Mouse (Mus musculus): Measurements from ENCODE around the gene Psmb7. TPM values are rescaled to one million over a fixed set of nuclear protein-coding genes. Genes with fewer than 3 reads are reported as not detected.

Psmb7 gene
- polyA plus RNA-seq, 1 experiment, result 265 TPM

- TF ChIP-seq POLR2A (IDR thresholded peaks at IDR 0.05; ENCODE audit: borderline replicate concordance, extremely low read depth, insufficient read depth, insufficient read length, poor library complexity, severe bottlenecking) (no peak), CTCF (IDR thresholded peaks at IDR 0.05; ENCODE audit: borderline replicate concordance, extremely low read depth, insufficient read depth, insufficient read length) (no peak)
- peak; percentile 33 for DNase-seq (ENCODE audit: low read depth)
These were observed 29.4 kb downstream of the Psmb7 start for GRCm38 (mm10) chr2:38614437-38614836.

GRCm38 (mm10) chr2:38613576-38613975 is 30.3 kb downstream of the Psmb7 start:
- no peak for DNase-seq (ENCODE audit: low read depth)
- no peak for TF ChIP-seq CTCF (IDR thresholded peaks at IDR 0.05; ENCODE audit: borderline replicate concordance, extremely low read depth, insufficient read depth, insufficient read length)
- no peak for TF ChIP-seq POLR2A (IDR thresholded peaks at IDR 0.05; ENCODE audit: borderline replicate concordance, extremely low read depth, insufficient read depth, insufficient read length, poor library complexity, severe bottlenecking)

GRCm38 (mm10) chr2:38612596-38612995 is 31.3 kb downstream of the Psmb7 start:
- TF ChIP-seq CTCF (IDR thresholded peaks at IDR 0.05; ENCODE audit: borderline replicate concordance, extremely low read depth, insufficient read depth, insufficient read length) (no peak), POLR2A (IDR thresholded peaks at IDR 0.05; ENCODE audit: borderline replicate concordance, extremely low read depth, insufficient read depth, insufficient read length, poor library complexity, severe bottlenecking) (no peak)
- DNase-seq (ENCODE audit: low read depth), result no peak

DNA sequence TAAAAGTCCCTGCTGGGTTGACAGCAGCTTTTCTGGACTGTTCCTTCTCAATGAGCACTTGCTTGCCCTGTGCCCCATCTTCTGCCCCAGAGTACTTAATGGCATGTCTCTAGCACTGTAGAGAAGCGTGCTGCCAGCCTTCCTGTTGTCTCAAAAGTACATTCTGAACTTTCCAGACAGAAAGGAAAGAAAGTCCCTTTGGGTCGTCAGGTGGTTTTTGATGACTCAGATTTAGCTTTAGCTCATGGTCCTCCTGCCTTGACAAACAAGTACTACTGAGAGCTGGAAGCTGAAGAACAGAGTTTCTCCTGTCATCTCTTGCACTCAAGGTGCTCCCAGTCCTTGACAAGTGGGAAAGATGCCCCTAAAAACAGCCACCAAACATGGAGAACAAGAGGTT is 33.7 kb downstream of the Psmb7 start:
- no peak for TF ChIP-seq CTCF (IDR thresholded peaks at IDR 0.05; ENCODE audit: borderline replicate concordance, extremely low read depth, insufficient read depth, insufficient read length)
- TF ChIP-seq POLR2A (IDR thresholded peaks at IDR 0.05; ENCODE audit: borderline replicate concordance, extremely low read depth, insufficient read depth, insufficient read length, poor library complexity, severe bottlenecking), result no peak
- no peak for DNase-seq (ENCODE audit: low read depth)

DNA sequence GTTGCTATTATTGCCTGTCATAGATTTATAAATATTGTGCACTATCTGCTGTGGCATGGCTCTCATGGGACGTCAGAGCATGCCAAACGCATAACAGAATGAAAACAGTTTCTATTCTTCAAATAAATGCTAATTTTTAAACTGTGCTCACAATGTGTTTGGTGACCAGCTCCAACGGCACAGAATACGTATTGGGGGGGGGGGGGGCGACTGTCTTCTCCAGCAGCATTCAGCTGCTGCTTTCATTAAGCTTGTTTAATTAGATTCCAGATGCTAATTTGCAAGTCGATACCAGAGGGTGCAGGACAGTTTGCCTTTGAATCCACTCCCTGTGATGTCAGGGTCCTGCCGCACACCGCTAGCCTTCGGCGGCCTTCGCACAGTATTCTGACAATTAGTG is 34.6 kb downstream of the Psmb7 start:
- TF ChIP-seq POLR2A (IDR thresholded peaks at IDR 0.05; ENCODE audit: borderline replicate concordance, extremely low read depth, insufficient read depth, insufficient read length, poor library complexity, severe bottlenecking) (no peak), CTCF (IDR thresholded peaks at IDR 0.05; ENCODE audit: borderline replicate concordance, extremely low read depth, insufficient read depth, insufficient read length) (no peak)
- DNase-seq (ENCODE audit: low read depth), result peak; percentile 80

DNA sequence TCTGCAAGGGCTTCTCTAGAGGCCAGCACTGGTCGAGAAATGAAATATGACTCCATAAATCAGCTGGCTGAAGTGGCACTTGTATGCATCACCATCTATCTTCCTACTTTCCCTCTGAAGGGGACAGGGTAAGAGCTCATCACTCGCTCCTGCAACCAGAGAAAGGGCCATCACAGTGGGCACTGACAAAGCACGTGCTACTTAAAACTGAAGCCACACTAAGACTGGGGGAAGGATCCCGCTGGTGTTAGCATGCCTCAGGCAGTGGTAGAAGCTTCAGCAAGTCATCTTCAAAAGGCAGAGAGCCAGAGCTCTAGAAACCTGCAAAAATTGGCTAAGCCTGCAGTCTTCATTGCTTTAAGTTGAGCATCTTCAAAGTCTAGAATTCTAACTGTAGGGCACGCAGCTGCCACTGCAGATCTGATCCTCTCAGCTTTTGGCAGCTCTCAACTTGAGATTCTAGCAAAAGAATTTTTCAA is 35.0 kb downstream of the Psmb7 start:
- DNase-seq (ENCODE audit: low read depth), result peak; percentile 74
- TF ChIP-seq CTCF (IDR thresholded peaks at IDR 0.05; ENCODE audit: borderline replicate concordance, extremely low read depth, insufficient read depth, insufficient read length), result no peak
- TF ChIP-seq POLR2A (IDR thresholded peaks at IDR 0.05; ENCODE audit: borderline replicate concordance, extremely low read depth, insufficient read depth, insufficient read length, poor library complexity, severe bottlenecking), result no peak

DNA sequence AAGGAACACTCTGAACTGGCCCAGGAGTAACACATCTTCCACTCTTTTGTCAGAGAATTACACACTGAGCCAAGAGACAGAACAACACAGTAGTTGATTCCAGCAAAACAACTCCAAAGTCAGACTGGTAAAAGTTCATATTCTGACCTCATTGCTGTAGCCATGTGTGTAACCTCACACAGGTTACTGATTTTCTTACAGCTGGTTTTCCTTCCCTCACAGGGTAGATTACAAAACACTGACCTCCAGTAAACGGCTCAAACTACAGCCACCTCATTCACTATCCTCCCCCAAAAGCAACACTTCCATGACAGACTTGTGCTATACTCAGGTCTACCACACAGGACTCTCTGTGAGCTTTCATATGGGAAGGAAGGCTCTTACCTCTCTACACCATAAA is 36.2 kb downstream of the Psmb7 start:
- no peak for TF ChIP-seq POLR2A (IDR thresholded peaks at IDR 0.05; ENCODE audit: borderline replicate concordance, extremely low read depth, insufficient read depth, insufficient read length, poor library complexity, severe bottlenecking)
- no peak for TF ChIP-seq CTCF (IDR thresholded peaks at IDR 0.05; ENCODE audit: borderline replicate concordance, extremely low read depth, insufficient read depth, insufficient read length)
- DNase-seq (ENCODE audit: low read depth), result no peak

- no peak for TF ChIP-seq CTCF (IDR thresholded peaks at IDR 0.05; ENCODE audit: borderline replicate concordance, extremely low read depth, insufficient read depth, insufficient read length)
- no peak for TF ChIP-seq POLR2A (IDR thresholded peaks at IDR 0.05; ENCODE audit: borderline replicate concordance, extremely low read depth, insufficient read depth, insufficient read length, poor library complexity, severe bottlenecking)
- no peak for DNase-seq (ENCODE audit: low read depth)
These were observed 43.0 kb downstream of the Psmb7 start for GRCm38 (mm10) chr2:38600842-38601241.

- DNase-seq (ENCODE audit: low read depth), result no peak
- TF ChIP-seq CTCF (IDR thresholded peaks at IDR 0.05; ENCODE audit: borderline replicate concordance, extremely low read depth, insufficient read depth, insufficient read length) (no peak), POLR2A (IDR thresholded peaks at IDR 0.05; ENCODE audit: borderline replicate concordance, extremely low read depth, insufficient read depth, insufficient read length, poor library complexity, severe bottlenecking) (no peak)
These were observed 45.5 kb downstream of the Psmb7 start for GRCm38 (mm10) chr2:38598395-38598794.

DNA sequence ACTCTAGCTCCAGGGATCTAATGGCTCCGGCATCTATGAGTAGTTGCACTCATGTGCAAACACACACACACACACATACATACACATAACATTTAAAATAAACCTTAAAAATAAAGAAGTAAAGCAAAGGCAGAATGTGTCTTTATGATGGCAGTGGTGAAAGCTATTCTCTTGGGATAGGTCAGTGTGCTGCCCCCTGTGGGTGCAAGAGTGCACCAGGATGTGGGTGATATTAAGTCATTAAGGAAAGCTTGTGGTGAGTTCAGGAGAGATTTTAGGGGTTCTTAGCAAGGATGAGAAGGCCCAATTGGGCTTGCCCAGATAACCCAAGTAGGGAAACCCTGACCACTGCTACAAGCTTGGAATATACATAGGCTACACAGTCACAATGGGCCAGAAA is 46.0 kb downstream of the Psmb7 start:
- peak; percentile 20; the same call in 1 of the 2 replicates for TF ChIP-seq CTCF (IDR thresholded peaks at IDR 0.05; ENCODE audit: borderline replicate concordance, extremely low read depth, insufficient read depth, insufficient read length)
- TF ChIP-seq POLR2A (IDR thresholded peaks at IDR 0.05; ENCODE audit: borderline replicate concordance, extremely low read depth, insufficient read depth, insufficient read length, poor library complexity, severe bottlenecking), result no peak
- DNase-seq (ENCODE audit: low read depth), result no peak

DNA sequence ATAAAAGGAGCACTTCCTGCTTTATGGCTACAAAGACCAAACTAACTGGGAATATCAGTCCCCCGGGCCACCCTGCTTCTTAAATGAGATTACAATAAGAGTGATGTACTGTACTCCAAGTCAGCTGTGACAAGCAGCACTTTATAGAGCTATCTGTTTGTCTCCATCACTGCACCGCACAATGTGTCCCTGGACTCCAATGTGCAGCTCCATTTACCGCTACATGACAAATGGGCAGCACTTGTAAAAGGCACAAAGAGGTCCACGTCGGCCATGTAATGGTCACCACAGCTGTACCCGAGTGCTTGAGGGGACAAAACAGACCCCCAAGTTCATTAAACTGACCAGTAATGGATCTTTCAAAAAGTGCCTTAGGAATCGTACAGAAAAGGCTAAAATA is 49.0 kb downstream of the Psmb7 start:
- no peak for TF ChIP-seq POLR2A (IDR thresholded peaks at IDR 0.05; ENCODE audit: borderline replicate concordance, extremely low read depth, insufficient read depth, insufficient read length, poor library complexity, severe bottlenecking)
- no peak for TF ChIP-seq CTCF (IDR thresholded peaks at IDR 0.05; ENCODE audit: borderline replicate concordance, extremely low read depth, insufficient read depth, insufficient read length)
- DNase-seq (ENCODE audit: low read depth), result no peak

- peak; percentile 87 for DNase-seq (ENCODE audit: low read depth)
- TF ChIP-seq POLR2A (IDR thresholded peaks at IDR 0.05; ENCODE audit: borderline replicate concordance, extremely low read depth, insufficient read depth, insufficient read length, poor library complexity, severe bottlenecking), result no peak
- TF ChIP-seq CTCF (IDR thresholded peaks at IDR 0.05; ENCODE audit: borderline replicate concordance, extremely low read depth, insufficient read depth, insufficient read length), result peak; percentile 62; the same call in 1 of the 2 replicates
These were observed 52.0 kb downstream of the Psmb7 start for GRCm38 (mm10) chr2:38591751-38592459.
